Mouse (Mus musculus) gastrocnemius, postnatal 4 days (tissue): ENCODE measurements around the gene Gm10073. TPM values are rescaled to one million over a fixed set of nuclear protein-coding genes. Genes with fewer than 3 reads are reported as not detected.
A peak's percentile ranks its signal among the peaks of the same experiment; 100 is the strongest.
"Not testable (repeated sequence)": the region's sequence is repeated elsewhere in the genome, so short reads cannot be mapped to it uniquely, and the experiment has no call there.

ENCODE experiments used
- DNase-seq, 2 experiments: peaks; one replicate each; pipeline ENCODE4 v3.0.0; 2021 to 2022; ENCODE audit warnings: low spot score in 2 of 2, mixed read lengths in 2 of 2
- long read RNA-seq, 2 experiments: library from polyadenylated mRNA; stranded (forward); transcript quantifications; one replicate each; pipeline ENCODE4 v2.0.0; 2021
- total RNA-seq, 2 experiments: library from RNA; stranded (reverse); gene quantifications; 2 replicates each; pipeline ENCODE4 v1.2.3; 2021

The Gm10073 gene
- 100 to 1,000 TPM; 157 to 177 TPM for total RNA-seq
- long read RNA-seq, experiment 1 = 0 reads
- long read RNA-seq, experiment 2, partial matches to known transcripts = 0 of 3 reads
- long read RNA-seq, experiment 2, other reads (novel, unspliced or antisense) = 0 of 3 reads

DNA sequence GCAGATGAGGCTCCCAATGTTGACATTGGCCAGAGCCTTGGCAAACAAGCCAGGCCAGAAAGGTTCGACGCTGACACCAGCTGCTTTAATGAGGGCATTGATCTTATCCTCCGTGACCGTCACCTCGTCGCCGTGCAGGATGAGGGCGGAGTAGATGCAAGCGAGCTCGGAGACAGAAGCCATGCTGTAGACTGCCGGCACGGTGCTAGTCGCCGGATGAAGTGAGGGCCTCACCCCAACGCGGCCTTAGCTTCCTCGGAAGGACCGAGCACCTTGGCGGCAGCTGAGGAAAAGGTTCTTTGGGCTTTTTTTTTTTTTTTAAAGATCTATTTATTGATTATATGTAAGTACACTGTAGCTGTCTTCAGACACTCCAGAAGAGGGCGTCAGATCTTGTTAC is at the start of gene Gm10073:
Gene Gm10073, minus strand, starts transcription at position 294 of the 400 bp plus-strand sequence.
- not testable (repeated sequence) for DNase-seq

DNA sequence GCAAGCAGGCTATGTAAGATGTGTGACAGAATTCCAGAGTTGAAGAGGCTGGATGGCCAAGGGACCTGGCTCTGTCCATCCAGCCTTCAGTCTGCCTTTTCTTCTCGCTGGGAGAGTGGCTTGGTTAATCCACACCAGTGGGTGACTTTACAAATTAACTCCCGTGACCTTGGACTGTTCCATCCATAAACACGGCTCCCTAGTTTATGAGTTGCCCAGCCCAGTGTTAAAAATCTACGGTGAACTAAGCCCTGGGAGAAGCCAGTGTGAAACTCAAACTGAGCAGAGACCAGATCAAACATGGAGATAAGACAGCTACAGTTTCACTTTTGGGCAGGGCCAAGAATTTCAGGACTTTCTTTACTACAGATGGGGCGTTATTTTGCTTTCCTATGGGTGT is 49.8 kb upstream of the Gm10073 start:
- no peak for DNase-seq

DNA sequence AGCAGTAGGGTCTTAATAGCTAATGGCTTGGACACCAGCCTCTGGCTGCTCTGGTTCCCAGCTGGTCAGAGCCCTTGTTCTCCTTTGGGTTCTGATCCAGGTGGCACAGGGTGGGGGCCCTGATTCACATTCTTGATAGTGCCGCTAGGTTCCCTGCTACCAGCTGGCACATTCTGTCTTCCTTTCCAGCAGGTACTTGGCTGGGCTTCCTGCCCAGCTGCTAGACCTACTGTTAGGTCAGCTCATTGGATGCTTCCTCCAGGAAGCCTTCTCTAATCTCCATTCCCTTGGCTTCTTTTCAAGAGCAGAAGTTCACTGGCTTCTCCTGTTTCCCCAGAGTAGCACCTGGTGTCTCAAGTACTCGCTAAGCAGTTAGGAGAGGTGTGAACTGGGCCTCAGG is 47.2 kb upstream of the Gm10073 start:
- no peak for DNase-seq

DNA sequence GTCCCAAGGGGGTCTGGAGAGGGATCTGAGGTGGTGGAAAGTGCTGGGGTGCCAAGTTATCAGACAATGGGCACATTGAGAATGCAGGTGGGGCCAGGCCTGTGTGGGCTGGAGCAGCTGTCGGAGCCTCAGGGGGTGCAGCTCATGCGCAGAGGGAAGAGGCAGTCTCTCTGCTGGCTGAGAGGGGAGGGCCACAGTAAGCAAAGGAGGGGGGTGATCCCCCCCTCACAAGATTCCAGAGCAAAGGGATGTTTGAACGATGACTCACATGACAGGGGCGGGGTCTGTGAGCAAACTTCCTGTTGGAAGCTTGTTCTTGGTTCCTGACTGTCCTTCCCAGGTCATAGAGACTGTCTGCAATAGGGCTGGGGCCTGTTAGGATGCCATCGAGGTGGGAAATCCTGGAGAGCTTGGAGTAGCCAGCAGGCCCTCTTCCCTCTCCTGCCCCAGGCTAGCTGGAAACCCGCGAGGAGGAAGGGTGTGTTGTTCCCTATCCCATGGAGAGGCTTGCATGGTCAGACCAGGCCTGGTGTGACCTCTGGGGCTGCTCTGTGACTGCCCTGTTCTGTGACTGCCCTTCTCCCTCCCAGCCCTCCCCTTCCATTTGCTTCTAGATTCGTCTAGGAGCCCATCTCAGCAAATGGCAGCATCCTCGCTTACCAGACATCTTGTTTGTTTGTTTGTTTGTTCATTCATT is 46.4 kb upstream of the Gm10073 start:
- DNase-seq = peak in 1 of 2 experiments; percentile 58

DNA sequence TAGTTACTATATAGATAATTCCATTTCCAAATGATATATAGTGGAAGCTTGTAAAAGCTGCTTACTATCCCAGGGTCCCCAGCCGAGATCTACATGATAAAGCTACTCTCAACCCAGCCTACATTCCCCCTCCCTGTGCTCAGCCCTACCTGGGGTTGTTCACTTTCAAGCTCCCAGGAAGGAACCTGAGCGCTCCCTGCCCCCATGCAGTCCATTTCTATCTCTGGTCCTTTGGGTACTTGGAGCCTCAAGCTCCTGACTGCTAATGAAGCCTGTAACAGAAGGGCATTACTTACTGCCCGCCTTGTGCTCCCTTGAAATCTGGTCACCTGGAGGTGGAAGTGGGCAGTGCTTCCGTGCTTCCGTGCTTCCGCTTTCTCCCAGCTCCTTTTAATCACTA is 45.1 kb upstream of the Gm10073 start:
- DNase-seq = no peak

DNA sequence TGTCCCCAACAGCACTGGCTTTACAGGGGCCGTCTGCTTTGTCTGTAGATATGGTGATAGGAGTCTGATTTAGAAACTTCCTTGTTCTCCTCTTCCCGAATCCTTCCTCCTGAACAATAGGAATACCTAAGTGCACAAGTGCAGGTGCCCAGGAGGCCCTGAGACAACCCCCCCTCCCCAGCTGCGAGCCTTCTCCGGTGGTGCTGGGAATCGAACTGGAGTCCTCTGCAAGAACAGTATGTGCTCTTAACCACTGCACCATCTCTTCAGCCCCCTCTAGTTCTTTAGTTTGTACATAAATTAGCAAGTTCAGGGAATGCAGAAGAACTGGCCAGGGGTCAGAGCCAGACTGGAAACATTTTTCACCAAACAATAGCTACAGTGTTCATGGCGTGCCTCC is 44.6 kb upstream of the Gm10073 start:
- no peak for DNase-seq

DNA sequence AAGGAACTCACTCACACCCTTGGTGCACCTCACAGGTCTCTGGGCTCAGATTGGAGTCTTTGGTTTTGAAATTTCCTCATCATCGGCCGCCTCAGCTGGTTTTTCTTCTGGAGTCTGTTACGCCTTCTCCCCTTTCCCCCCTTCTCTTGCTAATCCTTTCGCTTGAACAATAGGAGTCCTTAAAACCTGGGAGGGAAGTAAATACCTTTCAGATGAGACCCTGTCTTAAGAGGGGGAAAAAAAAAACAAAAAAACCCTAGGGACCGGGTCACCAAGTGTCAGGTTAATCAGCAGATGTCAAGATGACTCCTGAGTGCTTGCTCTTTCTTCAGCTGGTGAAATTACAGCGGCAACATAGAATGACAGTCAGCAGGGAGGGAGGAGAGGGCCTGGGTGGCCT is 43.9 kb upstream of the Gm10073 start:
- DNase-seq = no peak

DNA sequence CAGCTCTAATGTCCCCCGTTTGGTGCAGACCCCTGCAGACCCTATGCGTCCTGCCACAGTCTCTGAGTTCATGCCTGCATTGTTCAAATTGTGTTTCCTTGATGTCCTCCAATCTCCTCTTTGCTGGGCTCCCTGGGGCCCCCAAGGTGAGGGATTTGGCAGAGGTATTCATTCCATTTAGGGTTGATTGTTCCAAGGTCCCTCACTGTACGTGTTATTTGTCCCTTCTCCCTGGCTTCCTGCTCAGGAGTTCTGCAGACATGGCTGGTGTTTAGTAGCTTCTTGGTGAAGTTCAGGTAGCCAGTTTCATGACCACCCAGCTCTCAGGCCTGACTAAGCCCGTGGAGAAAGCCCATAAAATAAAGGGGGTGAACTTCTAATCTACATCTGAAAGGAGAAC is 43.4 kb upstream of the Gm10073 start:
- no peak for DNase-seq

DNA sequence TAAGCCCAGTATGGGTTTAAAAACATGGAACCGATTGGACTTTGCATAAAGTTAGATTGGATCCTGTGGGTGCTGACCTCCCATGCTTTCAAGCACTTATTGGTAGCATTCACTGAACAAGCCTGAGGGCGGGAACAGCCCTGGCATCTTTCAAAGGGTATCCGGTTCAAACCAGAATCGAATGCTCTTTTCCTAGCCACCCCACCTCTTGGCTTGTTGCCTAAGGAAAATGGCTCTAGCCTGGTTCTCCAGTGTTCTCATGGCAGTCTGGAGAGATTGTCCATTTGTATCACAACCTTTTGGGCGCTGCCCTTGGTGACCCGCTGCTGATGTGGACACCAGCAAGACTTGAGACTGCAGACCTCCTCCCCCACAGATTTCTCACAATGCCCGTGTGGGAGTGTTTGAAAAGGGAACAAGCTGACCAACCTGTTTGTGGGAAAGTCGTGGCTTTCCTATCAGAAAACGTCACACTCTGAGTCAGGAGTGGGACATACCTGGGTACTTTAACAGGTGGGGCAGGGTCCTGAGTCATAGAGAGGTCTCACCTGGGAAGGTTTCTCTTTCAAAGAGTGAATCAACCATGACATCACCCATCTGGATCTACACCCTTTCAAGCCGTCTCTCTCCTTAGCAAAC is 42.5 kb upstream of the Gm10073 start:
- no peak for DNase-seq

DNA sequence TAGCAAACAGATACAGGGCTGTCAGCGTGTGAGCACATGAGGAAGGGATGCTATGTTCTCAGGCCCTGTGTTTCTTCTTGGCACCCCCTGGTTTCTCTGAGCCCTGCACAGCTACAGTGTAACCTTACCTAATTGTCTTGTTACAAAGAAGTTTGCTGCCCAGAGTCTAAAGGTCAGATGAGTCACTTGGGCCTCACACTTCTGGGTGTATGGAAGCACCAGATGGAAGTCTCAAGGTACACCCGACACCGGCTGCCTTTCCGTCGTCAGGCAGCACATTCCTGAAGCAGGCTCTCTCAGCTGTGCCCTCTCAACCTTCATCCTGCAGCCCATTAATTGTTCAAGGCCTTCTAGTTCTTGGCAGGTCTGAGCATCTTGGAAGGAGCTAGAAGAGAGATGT is 41.4 kb upstream of the Gm10073 start:
- DNase-seq = no peak

DNA sequence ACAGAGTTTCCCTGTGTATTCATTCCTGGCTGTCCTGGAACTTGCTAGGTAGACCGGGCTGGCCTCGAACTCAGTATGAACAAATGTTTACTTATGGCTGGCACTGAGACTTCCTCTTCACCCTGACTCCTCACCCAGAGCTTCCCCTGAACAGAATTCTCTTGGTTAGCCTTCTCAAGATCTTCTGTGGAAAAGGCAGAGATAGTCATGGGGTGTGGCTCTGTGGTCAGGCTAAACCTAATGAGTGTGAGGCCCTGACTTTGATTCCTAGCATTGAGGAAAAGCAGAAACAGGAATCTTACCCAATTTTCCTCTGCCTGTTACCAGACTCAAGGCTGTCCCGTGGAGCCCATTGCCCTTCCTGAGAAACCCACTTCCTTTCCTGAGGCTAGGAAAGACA is 38.8 kb upstream of the Gm10073 start:
- no peak for DNase-seq

DNA sequence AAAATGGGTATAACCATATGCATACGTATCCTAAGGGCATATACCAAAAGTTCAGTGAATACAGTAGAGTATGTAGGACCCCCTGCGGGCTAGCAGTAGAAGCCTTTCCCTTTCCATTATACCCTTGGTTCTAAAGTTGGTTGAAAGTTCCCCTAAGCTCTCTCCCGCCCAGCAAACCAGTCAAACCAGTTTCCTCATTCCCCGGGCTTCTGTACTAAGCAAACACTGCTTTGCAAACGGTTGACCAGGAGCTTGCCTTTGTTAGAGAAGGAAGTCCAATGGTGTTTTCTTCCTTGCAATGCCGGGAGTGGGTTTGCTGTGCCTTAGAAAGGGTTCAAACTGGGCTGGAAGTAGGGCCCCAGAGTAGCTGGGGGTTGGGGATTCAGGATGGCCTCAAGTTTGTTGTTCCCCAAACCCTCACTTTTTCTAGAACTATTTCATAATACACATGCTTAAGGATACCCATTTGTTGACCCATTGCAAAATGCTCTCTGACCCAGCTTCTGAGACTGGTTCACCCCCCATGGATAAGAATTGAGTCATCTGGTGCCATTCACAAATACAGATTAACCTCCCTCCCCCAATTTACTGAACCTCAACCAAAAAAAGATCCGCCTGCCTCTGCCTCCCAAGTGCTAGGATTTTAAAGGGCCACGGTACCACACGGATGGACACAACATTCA is 37.8 kb upstream of the Gm10073 start:
- no peak for DNase-seq

DNA sequence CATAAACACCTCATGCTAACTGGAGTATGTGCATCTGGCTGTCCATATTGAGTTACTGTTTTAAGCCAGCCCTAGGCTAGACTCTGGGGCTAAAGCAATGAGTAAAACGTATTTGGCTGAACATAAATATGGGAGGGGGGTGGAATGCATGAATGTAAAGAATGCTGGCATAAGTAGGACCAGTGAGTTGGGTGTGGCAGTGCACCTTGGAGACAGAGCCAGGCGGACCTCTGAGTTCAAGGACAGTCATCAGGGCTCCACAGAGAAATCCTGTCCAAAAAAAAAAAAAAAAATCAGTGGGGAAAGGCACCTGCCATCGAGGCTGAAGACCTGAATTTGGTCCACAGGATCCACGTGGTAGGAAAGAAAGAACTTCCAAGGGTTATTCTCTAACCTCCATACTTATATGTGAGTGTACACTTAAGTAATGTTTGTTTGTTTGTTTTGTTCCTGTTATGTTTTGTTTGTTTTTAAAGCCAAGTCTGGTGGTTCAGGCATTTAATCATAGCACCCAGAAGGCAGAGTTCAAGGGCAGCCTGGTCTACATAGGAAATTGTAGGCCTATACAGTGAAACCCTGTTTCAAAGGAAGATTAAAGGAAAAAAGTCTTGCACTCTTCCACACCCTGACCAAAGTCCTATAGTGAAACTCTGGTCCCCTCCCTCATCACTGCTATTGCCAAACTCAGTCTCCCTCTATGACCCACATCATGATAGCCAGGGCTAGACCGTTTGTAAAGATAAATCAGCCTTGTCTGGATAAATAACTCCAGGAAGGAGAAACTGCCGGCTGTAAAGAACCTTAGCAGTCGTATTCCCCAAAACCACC is 36.0 kb upstream of the Gm10073 start:
- no peak for DNase-seq

DNA sequence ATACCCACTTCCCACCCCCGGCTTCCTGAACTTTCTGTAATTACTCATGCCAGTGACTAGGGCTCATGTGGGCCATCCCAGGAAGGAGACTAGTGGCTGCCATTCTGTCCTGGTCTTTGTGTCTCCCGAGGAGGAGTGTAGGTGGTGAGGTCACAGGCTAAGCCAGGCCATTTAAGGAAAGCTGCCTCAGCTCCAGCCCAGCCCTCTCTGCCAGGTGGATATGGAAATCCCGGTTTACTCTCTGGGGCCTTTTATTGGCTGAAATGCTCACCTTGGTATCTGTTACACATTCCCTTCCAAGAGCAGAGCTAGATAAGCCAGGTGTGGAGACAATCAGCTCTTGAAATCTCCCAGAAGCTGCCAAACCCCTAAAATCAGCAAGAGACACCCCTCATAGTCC is 35.2 kb upstream of the Gm10073 start:
- no peak for DNase-seq

DNA sequence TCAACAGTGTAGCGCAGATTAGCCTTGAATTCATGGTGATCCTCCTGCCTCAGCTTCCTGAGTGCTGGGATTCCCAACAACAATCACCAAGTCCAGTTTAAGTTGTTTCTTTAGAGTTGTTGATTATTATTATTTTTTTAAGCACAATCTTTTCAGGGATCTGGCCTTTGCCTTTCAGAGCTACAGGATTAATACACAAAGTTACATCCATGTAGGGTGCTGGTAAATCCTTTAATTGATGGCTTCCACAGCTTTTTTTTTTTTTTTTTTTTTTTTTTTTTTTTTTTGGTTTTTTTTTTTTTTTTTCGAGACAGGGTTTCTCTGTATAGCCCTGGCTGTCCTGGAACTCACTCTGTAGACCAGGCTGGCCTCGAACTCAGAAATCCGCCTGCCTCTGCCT is 34.5 kb upstream of the Gm10073 start:
- DNase-seq = not testable (repeated sequence)

DNA sequence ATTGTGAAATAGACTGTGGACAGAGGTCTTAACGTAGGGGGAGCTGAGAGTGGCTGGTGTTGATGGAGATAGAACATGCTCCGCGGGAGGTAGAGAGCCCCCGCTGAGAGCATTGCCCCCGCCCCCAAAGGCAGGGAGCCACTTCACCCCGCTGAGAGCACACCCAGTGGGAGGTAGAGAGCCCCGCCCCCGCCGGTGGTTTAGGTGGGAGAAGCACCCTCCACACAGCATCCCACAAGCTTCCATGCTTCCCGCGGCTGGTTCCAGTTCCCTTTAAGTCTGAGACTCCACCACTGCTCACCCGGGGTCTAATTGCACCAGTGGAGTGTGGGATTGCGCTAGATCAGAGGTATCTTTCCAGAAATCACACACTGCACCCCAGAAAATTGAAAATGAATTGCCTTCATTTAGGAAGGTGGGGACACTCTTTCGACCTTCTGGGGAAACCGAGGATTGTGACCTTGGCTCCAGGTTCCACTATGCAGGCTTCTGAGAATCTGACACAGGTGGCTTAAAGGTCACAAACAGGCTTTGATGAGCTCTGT is 33.4 kb upstream of the Gm10073 start:
- DNase-seq = no peak

DNA sequence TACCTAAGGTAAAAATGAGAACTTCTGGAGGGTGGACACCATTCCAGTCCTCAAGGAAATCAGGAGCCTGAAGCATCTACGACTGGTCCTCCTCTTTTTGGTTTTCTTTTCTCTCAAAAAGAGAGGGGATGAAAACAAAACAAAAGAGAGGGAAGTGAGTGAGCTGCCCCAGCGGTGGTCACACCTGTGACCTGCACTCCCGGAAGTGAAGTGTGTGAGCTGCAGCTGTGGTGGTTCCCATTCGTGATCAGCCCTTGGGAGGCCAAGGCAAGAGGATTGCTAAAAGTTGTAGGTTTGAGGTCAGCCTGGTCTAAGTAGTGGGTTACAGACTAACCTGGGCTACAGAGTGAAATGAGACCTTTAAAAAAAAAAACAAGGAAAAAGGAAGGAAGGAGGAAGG is 32.9 kb upstream of the Gm10073 start:
- DNase-seq = no peak

DNA sequence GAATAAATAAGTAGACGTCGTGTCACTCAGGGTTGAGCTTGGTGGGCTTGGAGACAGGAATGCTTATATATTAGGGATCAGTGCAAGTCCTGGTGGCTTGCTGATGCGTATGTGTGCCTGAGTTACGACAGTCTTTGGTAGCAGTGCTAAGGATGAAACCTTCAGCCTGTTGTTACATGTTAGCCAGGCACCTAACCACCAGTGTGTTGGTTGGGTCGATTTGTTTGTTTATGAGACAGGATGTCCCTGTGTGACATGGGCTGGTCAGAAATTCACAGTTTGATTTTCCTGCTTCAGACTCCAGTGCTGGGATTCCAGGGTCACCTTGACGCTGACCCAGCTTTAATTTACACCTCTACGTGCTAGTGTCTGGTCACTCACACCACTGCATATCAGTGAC is 32.4 kb upstream of the Gm10073 start:
- DNase-seq = no peak

DNA sequence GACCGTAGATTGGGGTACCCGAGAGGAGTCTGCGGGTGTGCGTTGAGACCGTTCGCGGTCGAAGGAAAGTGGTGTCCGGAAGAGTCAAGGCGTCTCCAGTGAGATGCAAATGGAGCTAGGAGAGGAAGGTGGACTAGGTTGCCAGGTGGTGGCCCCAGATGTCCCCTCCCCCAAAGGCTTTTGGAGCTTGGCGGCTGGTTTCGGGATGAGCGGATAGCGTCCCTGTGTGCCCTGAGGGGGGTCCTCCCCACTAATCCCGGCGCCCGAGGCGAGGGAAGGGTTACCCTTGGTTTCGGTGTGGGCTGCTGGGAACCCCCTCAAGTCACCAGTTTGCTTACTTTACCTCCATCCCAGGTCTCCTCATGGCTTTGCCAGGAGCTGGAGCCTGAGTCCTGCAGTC is 30.7 kb upstream of the Gm10073 start:
- no peak for DNase-seq

DNA sequence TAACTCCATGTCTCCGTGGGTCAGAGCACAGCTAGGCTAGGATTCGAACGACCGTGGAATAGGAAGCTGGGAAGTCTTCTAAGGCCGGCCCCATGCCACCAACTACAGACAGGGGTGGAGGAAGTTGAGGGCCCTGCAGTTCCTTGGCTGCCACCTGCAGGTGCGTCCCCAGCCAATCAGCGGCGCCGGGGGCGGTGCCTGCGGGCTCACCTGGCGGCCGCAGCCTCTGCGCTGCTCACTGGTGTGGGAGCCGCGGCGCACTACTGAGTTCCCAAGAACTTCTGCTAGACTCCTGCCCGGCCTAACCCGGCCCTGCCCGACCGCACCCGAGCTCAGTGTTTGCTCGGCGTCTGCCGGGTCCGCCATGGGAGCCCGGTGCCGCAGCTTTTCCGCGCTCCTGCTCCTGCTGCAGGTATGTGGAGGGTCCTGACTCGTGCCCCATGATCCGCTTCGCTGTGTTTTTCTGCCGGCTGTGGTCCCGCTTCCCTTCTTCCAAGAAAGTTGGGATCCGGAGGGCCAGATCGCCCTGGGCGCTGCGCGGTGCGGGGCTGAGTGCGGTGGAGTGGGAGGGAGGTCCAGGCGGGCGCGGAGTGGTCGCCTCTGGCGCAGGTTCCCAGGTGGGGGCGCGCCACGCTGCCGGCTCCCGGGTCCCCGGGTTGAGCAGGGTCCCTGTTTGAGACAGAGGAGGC is 30.0 kb upstream of the Gm10073 start, which contains the start of gene Cdh1:
Gene Cdh1, plus strand, starts transcription at position 221 of the 689 bp plus-strand sequence.
- DNase-seq = peak in 1 of 2 experiments; percentile 15
